Mouse (Mus musculus): ENCODE results near the gene Nop58.

GRCm38 (mm10) chr1:59765279-59765678 is 80.5 kb downstream of the Nop58 start:
- TF ChIP-seq POLR2A (IDR thresholded peaks at IDR 0.05; ENCODE audit: low read depth, low read length) (no peak), CTCF (IDR thresholded peaks at IDR 0.05; ENCODE audit: extremely low read depth, insufficient read length, insufficient replicate concordance, low read depth, low read length) (no peak)
